Mouse (Mus musculus) stomach, embryonic 16.5 days (tissue): ENCODE results near the gene A430005L14Rik. TPM values are rescaled to one million over a fixed set of nuclear protein-coding genes. Genes with fewer than 3 reads are reported as not detected.
A peak's percentile ranks its signal among the peaks of the same experiment; 100 is the strongest.

Source experiments
- ATAC-seq: fragments of 200-750 bp; cut with Nextera tagmentation; 2 replicates; pipeline ENCODE4 v1.8.0; 2017; ENCODE audit warnings: moderate number of reproducible peaks, moderate TSS enrichment; ENCODE audit not compliant: insufficient read depth, low FRiP score
- H3K27ac ChIP-seq: fragments of 300-500 bp; sonication (generic); 2 replicates; pipeline ENCODE4 v1.5.1; 2014; ENCODE audit warnings: low read length
- H3K27me3 ChIP-seq: fragments of 300-500 bp; sonication (generic); 2 replicates; pipeline ENCODE4 v1.6.1; 2014; ENCODE audit warnings: low read length, control low read depth, mixed read lengths; ENCODE audit not compliant: control insufficient read depth, insufficient read depth
- H3K36me3 ChIP-seq: fragments of 300-500 bp; sonication (generic); 2 replicates; pipeline ENCODE4 v1.6.1; 2014; ENCODE audit warnings: low read length; ENCODE audit not compliant: control insufficient read depth, insufficient read depth
- H3K4me1 ChIP-seq: fragments of 300-500 bp; sonication (generic); 2 replicates; pipeline ENCODE4 v1.6.1; 2014; ENCODE audit warnings: low read length, control low read depth, mixed read lengths; ENCODE audit not compliant: control insufficient read depth, insufficient read depth
- H3K4me2 ChIP-seq: fragments of 300-500 bp; sonication (generic); 2 replicates; pipeline ENCODE4 v1.6.1; 2014; ENCODE audit warnings: low read depth, low read length, mixed read lengths
- H3K4me3 ChIP-seq: fragments of 300-500 bp; sonication (generic); replicated peaks from 2 replicates; pipeline ENCODE4 v1.5.1; 2014; ENCODE audit warnings: mild to moderate bottlenecking, low read length
- H3K9ac ChIP-seq: fragments of 300-500 bp; sonication (generic); 2 replicates; pipeline ENCODE4 v1.6.1; 2014; ENCODE audit warnings: low read length
- H3K9me3 ChIP-seq: fragments of 300-500 bp; sonication (generic); replicated peaks from 2 replicates; pipeline ENCODE4 v1.6.1; 2016; ENCODE audit warnings: low read length, control low read depth; ENCODE audit not compliant: control insufficient read depth
- WGBS: fragments of 180-500 bp; shearing (Covaris S2); extraction: QIAGEN DNeasy Blood & Tissue Kit; methylation state at CpG from one replicate; pipeline ENCODE4 v1.1.7; 2014; 5-methylcytosine and 5-hydroxymethylcytosine counted together
- polyA plus RNA-seq: library from polyadenylated mRNA; unstranded; fragments of >200 nt; fragmentation: Nextera tagmentation; extraction: Ambion mirVana; gene quantifications from 2 replicates; pipeline ENCODE4 v1.2.1, GENCODE M21; 2015

Gene A430005L14Rik
- polyA plus RNA-seq, 1 experiment from 2014 or later: 62.9 TPM

DNA sequence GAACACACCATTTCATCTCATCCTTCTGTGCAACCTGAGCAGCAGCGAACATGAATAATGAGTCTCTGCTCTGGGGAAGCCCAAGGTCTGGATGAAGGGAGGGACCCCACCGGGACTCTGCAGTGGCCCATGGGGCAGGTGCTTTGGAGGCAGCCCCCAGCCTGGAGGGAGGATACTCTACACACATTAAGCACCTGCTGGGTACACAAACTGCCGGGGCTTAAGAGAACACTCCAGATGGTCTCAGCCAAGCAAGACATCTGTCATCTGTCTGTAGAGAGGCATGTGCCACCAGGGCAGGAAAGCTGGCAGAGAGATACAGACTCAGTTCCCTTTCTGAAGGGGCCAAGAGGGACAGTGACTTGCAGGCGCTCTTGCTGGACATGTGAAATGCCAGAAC lies 27.1 kb upstream of the A430005L14Rik start:
- H3K9ac ChIP-seq: no peak overlapping the region
- H3K9me3 ChIP-seq: no peaks in the 10 kb centered on the region
- no peak overlapping the region for H3K4me3 ChIP-seq
- no peaks in the 10 kb centered on the region for H3K27me3 ChIP-seq
- no peaks in the 10 kb centered on the region for H3K4me1 ChIP-seq
- WGBS: 61% methylated on average over 4 of the region's 4 CpGs
- H3K36me3 ChIP-seq: no peaks in the 10 kb centered on the region
- no peak overlapping the region for H3K27ac ChIP-seq
- H3K4me2 ChIP-seq: no peak overlapping the region
- no peak for ATAC-seq

DNA sequence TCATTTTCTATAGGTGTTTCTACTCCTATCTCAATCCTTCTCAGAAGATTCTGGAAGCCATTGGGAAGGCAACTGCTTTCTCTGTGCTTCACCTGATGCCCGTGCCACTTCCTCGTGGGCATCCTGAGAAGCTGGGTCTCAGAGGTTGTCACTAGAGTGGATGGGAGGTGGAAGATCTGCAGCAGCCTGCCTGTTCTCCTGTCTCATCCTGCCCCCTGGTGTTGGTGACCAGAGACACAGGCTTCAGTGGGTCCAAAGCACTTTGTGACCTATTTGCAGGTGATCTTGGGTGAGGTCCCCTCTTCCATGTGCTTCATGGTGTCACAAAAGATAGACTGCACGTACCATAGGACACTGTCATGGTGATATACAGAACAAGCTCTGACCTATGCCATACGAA lies 13.8 kb upstream of the A430005L14Rik start:
- WGBS: 57% methylated on average over 4 of the region's 4 CpGs

DNA sequence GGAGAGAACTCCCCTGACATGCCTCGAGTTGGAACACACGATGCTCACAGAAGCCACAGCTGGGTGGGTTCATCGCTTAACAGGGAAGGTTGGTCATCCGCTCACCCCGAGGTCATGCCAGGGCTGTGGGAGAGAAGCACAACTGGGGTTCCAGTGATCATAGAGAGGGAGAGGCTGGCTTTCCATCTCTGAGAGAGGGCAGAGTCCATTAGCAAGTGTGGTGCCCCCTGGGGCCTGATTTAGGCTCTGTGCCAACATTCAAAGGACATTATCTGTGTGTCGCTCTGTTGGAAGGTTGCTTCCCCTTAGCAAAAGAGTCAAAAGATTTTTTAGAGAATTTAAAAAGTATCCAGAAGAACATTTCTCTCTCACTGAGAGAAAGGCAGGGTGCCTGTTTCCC lies 12.8 kb upstream of the A430005L14Rik start:
- no peak overlapping the region for H3K9ac ChIP-seq
- WGBS: 51% methylated on average over 6 of the region's 6 CpGs
- no peak overlapping the region for H3K27ac ChIP-seq
- ATAC-seq: no peak
- H3K36me3 ChIP-seq: no peaks in the 10 kb centered on the region
- no peak overlapping the region for H3K4me2 ChIP-seq
- no peaks in the 10 kb centered on the region for H3K27me3 ChIP-seq
- no peaks in the 10 kb centered on the region for H3K9me3 ChIP-seq
- no peak overlapping the region for H3K4me3 ChIP-seq
- 0 out of 2 replicates have a peak, but pooled peaks cover 3% of the 10 kb centered on the region for H3K4me1 ChIP-seq

More for the DNA sequence above, 13.8 kb upstream of the A430005L14Rik start:
- H3K9me3 ChIP-seq: no peaks in the 10 kb centered on the region
- H3K4me3 ChIP-seq: no peak overlapping the region
- no peak overlapping the region for H3K4me2 ChIP-seq
- no peaks in the 10 kb centered on the region for H3K27me3 ChIP-seq
- no peak overlapping the region for H3K27ac ChIP-seq
- 0 out of 2 replicates have a peak, but pooled peaks cover 3% of the 10 kb centered on the region for H3K4me1 ChIP-seq
- no peak for ATAC-seq
- no peaks in the 10 kb centered on the region for H3K36me3 ChIP-seq
- no peak overlapping the region for H3K9ac ChIP-seq

DNA sequence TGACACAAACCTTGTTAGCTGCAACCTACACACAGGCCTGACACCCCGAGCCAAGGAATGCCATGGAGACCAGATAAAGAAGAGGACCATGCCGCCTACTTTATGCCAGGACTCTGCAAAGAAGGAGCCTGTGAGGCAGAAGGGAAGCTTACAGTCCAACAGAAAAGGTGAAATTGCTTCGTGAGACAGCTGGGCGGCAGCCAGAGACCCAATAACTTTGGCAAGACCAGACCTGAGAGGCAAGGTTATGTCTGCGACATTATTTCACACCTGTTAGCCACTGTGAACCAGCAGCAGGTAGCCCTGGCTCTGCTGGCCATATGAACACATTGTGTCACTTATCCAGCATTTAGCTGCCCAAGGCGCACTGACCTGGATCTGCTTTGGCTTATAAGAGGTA lies 11.3 kb upstream of the A430005L14Rik start:
- WGBS: 74% methylated on average over 6 of the region's 6 CpGs
- Histone ChIP-seq H3K9ac (no peak overlapping the region), H3K36me3 (no peaks in the 10 kb centered on the region), H3K4me1 (0 out of 2 replicates have a peak, but pooled peaks cover 3% of the 10 kb centered on the region), H3K27me3 (no peaks in the 10 kb centered on the region), H3K27ac (no peak overlapping the region), H3K9me3 (no peaks in the 10 kb centered on the region), H3K4me2 (no peak overlapping the region), H3K4me3 (no peak overlapping the region)
- ATAC-seq: no peak

DNA sequence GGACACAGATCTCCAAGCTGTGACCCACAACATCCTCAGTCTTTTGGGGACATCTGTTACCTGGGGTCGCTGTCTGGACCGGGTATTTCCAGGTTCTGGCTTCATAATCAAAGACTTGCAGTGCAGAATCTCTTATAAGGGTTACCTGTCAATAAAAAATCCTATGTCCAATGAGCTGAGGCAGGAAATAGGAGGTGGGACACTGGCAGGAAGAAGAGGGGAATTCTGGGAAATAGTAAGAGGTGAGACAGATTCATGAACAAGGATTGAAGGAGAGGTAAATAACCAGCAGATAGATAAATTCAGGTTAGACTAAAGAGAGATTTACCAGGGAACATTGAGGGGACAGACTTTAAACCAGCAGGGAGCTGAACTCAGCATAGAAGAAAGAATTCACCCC lies 6.7 kb upstream of the A430005L14Rik start:
- ATAC-seq: no peak

DNA sequence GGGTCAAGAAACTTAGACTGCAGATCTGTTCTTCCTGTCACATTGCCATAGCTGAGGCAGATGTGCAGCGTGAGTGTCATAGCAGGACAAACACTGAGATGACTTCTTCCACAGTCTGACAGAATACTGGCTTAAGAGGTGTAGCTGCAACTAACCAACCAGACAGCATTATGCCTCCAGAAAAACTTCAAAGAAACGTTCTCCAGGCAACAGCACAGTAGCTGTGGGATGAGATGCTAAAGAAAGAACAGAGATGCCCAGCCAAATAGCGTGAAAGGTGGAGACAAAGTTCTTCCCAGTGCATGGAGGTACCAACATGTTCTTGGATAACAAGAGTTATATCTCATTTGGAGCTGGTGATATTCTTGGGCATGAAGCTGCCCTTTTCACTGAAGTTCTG lies 5.9 kb upstream of the A430005L14Rik start:
- ATAC-seq: no peak
- Histone ChIP-seq H3K4me1 (no peaks in the 10 kb centered on the region), H3K27ac (no peak overlapping the region), H3K9me3 (no peaks in the 10 kb centered on the region), H3K4me2 (no peak overlapping the region), H3K4me3 (no peak overlapping the region), H3K36me3 (no peaks in the 10 kb centered on the region), H3K27me3 (no peaks in the 10 kb centered on the region), H3K9ac (no peak overlapping the region)
- 63% methylated on average over 3 of the region's 3 CpGs for WGBS

More for the DNA sequence above, 6.7 kb upstream of the A430005L14Rik start:
- Histone ChIP-seq H3K4me3 (no peak overlapping the region), H3K4me2 (no peak overlapping the region), H3K9ac (no peak overlapping the region), H3K36me3 (no peaks in the 10 kb centered on the region), H3K4me1 (no peaks in the 10 kb centered on the region), H3K27me3 (no peaks in the 10 kb centered on the region), H3K27ac (no peak overlapping the region), H3K9me3 (no peaks in the 10 kb centered on the region)
- 64% methylated on average over 2 of the region's 2 CpGs for WGBS

DNA sequence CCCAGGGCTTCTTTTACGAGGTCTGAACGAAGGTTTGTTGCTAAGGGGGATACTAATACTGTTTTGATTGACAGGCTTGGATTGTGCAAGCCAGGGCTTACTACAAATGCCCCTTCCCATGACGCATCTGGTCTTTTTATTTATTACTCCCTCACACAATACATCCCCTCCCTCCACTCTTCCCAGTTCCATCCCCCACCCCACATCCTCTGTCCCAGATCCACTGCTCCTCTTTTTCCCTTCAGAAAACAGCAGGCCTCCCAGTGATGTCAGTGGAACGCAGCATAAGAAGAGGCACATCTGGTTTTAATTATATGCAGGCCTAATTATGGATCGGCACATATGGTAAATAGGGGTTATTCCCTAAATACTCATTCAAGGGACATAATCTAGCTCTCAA lies 5.3 kb upstream of the A430005L14Rik start:
- ATAC-seq: no peak
- 48% methylated on average over 5 of the region's 5 CpGs for WGBS
- Histone ChIP-seq H3K9ac (no peak overlapping the region), H3K4me1 (no peaks in the 10 kb centered on the region), H3K27me3 (no peaks in the 10 kb centered on the region), H3K9me3 (no peaks in the 10 kb centered on the region), H3K27ac (no peak overlapping the region), H3K4me2 (no peak overlapping the region), H3K4me3 (no peak overlapping the region), H3K36me3 (no peaks in the 10 kb centered on the region)

DNA sequence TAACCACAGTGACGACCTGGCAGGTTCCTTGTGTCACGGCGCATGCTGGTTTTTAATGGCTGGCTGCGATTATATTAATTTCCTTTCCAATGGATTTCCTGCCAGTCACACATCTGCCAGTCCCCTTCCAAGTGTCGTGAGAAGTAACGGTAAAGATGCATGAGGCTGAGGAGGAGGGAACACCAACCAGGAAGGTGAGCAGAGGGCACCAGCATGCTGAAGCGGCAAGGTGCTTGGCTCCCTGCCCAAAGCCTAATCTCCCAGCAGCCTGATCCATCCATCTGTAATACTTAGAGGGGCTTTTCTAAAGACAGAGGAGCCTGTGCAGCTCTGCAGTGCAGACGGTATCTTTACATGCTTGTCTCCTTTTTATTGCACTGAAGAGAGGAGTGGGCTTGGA lies 1.4 kb upstream of the A430005L14Rik start:
- Histone ChIP-seq H3K9ac (no peak overlapping the region), H3K4me1 (peaks cover 10% of the 10 kb centered on the region), H3K4me2 (no peak overlapping the region), H3K27me3 (no peaks in the 10 kb centered on the region), H3K4me3 (no peak overlapping the region), H3K36me3 (no peaks in the 10 kb centered on the region), H3K9me3 (no peaks in the 10 kb centered on the region), H3K27ac (no peak overlapping the region)
- ATAC-seq: no peak
- 66% methylated on average over 8 of the region's 8 CpGs for WGBS

DNA sequence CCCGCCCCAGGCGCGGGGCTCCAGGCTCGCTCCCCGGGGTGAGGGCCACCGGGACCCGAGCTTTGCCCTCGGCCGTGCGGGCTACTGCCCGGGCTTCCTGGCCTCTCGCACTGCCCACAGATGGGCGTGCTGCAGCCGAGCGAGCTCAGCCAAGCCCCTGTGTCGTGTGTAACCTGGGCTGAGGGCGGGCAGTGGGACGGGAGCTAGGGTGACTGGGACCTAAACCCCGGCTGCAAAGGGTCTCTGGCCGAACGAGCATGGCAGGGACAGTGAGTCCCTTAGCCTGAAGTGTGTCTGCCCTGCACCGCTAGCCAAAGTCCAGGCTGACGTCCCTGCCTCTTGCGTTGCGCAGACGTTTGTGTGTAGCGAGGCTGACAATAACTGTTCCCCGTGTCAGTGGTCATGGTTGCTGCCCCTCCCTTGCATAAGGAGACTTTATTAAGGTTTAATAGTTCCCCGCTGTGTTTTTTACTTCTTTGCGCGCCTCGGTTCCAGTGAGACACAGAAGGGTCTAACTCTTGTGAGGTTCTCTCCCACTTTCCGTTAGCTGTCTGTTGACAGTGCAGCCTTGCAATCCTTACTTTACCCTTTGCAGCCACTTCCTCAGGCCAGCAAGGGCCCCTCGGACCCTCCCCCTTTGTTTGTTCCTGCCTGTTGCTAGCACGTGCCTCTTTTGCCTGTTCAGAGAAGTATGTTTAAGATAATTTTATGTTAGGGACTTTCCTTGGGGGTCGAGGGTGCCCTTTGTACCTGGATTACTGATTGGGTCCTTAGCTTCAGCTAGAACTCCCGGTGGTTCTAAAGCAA lies 610 bp downstream of the A430005L14Rik start:
- Histone ChIP-seq H3K4me1 (peaks cover 10% of the 10 kb centered on the region), H3K36me3 (peaks cover 7% of the 10 kb centered on the region; the same call in 1 of the 2 replicates), H3K27me3 (no peaks in the 10 kb centered on the region), H3K9me3 (no peaks in the 10 kb centered on the region), H3K4me2 (peak overlapping the region; percentile 68), H3K4me3 (peak overlapping the region; percentile 65), H3K27ac (peak overlapping the region; percentile 90), H3K9ac (peak overlapping the region; percentile 89)
- WGBS: under 1% methylated on average over 37 of the region's 37 CpGs
- no peak for ATAC-seq
